Mouse (Mus musculus): ENCODE measurements at regions not wholly inside any gene's neighbourhood (a gene's known extent, or its start where the extent isn't known, plus 50 kb on each side); places are given as distances from the start of the nearest gene placed in this dataset.

GRCm38 (mm10) chr13:83214811-83215210 is 289.0 kb upstream of the Mef2c start:
- TF ChIP-seq CTCF (IDR thresholded peaks at IDR 0.05; ENCODE audit: low read depth, low read length) = no peak
- no peak for TF ChIP-seq POLR2A (IDR thresholded peaks at IDR 0.05; ENCODE audit: extremely low read depth, insufficient read depth, low read length)

Data from liver, adult 2 months (tissue).